Mouse (Mus musculus): ENCODE data around the gene Eif3j1.
A peak's percentile ranks its signal among the peaks of the same experiment; 100 is the strongest.
"Not testable (repeated sequence)": the region's sequence is repeated elsewhere in the genome, so short reads cannot be mapped to it uniquely, and the experiment has no call there.

The Eif3j1 gene

DNA sequence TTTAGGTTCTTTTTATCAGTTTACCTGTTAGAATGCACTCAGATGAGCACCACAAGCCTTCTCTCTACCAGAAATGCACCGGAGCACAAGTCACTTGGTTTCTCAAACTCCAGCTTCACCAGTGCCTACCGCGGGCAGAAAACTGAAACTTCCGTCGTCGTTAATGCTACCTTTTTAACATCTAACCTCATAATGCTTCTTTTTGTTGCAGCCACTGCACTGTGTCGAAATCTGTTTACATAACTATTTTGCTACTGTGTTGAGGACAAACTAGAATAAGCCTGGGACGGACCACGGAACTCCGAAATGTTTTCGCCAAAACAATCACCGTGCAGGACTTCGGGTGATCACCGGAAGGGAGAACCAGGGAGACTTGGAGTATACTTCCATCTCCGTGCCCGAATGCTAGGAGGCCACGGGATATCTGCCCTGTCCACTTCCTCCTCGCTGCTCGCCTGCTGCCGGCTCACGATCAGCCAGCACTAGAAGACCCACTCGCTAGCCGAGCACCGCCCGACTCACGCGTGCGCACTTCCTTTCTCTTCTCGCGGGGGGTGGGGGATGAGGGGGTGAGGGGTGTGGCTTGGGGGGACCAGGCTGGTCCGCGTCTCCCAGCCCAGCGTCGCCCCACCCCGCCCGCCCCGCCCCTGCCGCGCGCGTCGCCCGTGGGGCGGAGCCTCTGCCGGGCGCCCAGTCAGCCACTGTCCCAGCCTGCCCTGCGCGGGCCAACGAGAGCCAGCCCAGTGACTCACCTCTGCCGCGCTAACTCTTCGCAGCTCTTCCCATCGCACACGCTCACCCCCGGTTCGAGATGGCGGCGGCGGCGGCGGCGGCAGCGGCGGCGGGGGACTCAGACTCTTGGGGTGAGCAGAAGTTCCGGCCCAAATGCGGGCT is at the start of gene Eif3j1:
Eif3j1 (plus strand) TSS at position 685 of the 894 bp plus-strand sequence.
- DNase-seq (ENCODE audit: extremely low spot score) = peak; percentile 95

GRCm38 (mm10) chr2:121995738-121996137 is 32.6 kb upstream of the Eif3j1 start:
- no peak for DNase-seq (ENCODE audit: extremely low spot score)

DNA sequence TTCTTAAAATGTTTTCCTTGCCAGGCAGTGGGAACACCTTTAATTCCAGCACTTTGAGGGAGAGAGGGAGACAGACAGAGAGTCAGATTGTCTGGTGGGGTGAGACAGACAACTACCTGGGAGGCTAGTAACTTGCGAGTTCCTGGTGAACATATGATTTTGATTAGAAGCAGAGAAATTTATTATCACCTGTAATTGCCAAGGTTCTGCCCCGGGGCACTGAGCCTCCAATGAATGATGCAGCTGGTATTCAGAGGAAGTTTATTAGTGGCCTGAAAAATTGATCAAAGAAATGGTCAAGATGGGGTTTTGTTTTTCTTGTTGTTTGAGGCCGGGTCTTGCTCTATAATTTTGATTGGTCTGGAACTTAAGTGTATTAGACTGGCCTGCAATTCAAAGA is 19.5 kb upstream of the Eif3j1 start:
- DNase-seq (ENCODE audit: extremely low spot score) = no peak

DNA sequence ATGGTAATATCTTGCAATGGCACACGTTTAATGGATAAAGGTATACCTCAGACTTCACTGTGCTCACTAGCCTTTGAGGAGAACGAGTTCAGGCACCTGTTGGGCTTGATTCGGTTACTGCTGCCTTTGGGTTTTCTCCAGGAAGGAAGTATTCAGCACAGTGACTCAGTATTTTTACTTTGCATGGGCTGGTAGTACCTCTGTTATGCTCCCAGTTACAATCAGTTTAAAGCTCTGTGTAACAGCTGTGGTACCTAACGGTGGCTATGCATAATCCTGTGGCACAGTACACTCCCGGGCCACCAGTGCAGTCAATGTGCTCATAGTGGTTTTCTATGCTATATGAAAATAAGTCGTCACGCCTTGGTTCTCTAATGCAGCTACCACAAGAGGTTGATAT is 16.9 kb upstream of the Eif3j1 start:
- DNase-seq (ENCODE audit: extremely low spot score) = no peak

DNA sequence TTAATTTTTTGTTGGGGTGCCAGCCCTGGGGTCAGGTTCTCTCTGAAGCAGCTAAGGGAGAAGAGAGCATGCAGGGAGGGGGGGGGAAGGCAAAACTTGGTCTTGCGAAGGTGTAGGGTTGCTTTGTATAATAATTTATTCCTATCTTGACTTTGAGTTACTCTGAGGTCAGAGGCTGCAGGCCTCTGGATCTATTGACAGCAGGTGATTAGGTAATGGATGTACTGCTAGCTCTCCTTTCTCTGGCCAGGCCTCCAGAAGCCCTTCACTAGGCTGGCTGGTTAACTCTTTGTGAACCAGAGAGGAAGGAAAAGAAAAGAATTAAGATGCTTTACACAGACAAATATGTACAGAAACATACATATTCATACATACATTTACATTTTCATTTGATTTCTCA is 9.6 kb upstream of the Eif3j1 start:
- DNase-seq (ENCODE audit: extremely low spot score) = no peak

DNA sequence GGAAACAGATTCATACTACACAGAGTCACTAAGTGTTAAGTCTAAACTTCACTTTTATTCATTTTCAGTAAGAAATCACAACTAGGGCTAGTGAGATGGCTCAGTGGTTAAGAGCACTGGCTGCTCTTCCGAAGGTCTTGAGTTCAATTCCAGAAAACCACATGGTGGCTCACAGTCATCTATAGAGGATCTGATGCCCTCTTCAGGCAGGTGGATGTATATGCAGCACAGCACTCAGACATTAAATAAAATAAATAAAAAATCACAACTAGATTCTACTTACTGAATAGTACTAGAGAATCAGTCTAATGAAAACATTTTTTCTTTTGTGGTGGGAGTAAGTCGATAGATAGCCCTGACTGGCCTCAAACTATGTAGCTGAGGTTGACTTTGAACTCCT is 6.1 kb upstream of the Eif3j1 start:
- DNase-seq (ENCODE audit: extremely low spot score) = no peak

- DNase-seq (ENCODE audit: extremely low spot score) = not testable (repeated sequence)
These were observed 1.3 kb upstream of the Eif3j1 start for GRCm38 (mm10) chr2:122027091-122027490.

DNA sequence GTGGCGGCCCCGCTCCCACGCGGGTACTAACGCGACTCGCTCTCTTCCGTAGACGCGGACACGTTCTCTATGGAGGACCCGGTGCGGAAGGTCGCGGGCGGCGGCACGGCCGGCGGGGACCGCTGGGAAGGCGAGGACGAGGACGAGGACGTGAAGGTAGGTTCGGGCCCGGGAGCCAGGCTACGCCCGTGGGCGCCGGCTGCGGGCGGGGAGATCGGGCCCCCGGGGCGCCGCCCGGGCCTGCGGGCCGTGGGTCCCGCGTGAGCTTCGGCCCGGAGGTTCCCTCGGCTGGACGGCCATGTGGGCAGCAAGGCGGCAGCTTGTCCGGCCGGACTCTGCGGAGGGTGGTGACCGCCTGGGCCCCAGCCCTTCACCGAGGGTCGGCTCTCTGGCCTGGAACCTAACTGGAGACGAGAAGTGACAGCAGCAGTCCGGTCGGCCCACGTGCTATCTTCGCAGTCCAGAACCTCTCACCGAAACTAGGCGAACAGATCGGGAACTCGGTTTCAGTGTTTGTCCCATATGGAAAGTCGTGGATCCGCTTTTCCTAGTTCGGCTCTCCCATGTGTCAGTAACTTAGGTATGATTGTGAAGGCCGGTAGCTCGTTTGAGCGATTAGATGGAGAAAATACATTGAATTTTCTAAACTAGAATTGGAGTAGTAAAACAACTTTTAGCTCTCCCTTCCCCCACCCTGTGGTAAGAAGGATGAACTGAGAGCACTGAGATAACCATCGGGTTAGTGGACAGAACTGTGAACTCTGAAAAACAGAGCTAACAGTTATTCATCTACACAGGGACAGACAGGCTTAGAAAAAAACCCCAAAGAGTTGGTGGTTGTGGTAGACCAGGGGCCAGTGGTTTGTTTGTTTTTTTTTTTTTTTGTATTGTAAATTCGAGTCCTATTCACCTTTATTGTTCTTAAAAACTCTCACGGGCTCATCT is 682 bp downstream of the Eif3j1 start:
- DNase-seq (ENCODE audit: extremely low spot score) = peak; percentile 61

DNA sequence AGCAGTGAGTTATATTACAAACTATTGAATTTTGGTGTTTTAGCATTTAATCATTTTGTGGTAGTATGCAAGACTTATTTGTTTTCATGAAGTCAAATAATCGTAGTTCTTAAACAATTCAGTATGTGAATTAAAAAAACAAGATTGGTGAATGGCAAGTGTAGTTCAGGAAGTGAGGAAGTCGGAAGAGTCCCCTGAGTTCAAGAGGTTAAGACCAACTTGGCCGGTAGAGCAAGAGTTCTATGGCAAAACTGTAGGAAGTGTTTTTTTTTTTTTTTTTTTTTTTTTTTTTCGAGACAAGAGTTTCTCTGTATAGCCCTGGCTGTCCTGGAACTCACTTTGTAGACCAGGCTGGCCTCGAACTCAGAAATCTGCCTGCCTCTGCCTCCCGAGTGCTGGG is 3.6 kb downstream of the Eif3j1 start:
- no peak for DNase-seq (ENCODE audit: extremely low spot score)

GRCm38 (mm10) chr2:122036064-122036463 is 7.7 kb downstream of the Eif3j1 start:
- no peak for DNase-seq (ENCODE audit: extremely low spot score)

GRCm38 (mm10) chr2:122043926-122044325 is 15.6 kb downstream of the Eif3j1 start:
- no peak for DNase-seq (ENCODE audit: extremely low spot score)

- DNase-seq (ENCODE audit: extremely low spot score) = no peak
These were observed 31.2 kb downstream of the Eif3j1 start for GRCm38 (mm10) chr2:122059365-122060115.

GRCm38 (mm10) chr2:122065200-122065969 is 37.0 kb downstream of the Eif3j1 start:
- peak; percentile 14 for DNase-seq (ENCODE audit: extremely low spot score)

DNA sequence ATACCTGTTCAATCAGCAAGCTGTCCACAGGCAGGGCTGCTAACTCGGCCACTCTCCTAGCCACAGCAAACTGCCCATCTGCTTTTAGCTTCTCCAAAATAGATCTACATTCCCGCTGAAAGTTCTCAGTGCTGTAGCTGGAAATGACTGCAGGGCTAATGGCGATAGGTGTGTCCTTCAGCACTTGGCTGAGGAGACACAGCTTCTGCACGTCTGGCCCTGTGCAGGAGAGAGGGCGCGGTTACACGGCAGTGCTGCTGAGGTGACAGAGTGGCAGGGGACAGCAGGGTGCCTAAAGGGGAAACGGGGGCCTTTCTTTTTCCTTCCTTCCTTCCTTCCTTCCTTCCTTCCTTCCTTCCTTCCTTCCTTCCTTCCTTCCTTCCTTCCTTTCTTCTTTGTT is 37.9 kb downstream of the Eif3j1 start:
- no peak for DNase-seq (ENCODE audit: extremely low spot score)

DNA sequence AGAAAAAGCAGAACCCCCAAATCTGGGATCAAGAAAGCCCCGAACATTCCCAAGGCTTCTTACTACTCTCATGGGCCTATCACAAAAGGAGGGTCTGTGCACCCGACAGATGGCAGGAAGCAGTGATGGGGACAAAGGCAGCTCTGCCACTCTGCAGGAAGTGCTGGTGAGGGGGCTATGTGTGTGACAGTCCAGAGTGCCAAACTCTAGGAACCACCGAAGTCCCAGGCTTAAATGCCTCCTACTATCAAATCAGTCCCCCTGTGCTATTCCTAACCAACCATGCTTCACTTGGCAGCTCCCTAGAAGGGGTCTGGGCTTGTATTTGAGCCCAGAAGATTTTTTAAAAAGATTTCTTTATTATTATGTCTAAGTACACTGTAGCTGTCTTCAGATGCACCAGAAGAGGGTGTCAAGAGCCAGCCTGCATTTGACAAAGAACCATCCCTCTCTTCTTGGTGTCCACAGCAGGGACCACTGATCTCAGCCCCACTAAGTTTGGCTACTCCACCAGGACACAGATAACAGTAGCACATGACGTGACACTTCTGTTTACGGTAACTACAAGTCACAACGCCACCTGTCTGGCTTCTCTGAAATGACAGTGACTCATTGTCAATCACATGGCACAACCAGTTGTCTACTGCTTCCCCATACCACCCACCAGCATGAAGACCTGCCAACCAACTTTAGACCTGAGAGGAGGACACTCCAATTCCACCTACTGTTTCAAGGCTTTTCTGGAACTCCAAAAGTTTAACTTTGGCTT is 41.0 kb downstream of the Eif3j1 start:
- no peak for DNase-seq (ENCODE audit: extremely low spot score)

- peak; percentile 42 for DNase-seq (ENCODE audit: extremely low spot score)
These were observed 41.6 kb downstream of the Eif3j1 start for GRCm38 (mm10) chr2:122069922-122070321.

DNA sequence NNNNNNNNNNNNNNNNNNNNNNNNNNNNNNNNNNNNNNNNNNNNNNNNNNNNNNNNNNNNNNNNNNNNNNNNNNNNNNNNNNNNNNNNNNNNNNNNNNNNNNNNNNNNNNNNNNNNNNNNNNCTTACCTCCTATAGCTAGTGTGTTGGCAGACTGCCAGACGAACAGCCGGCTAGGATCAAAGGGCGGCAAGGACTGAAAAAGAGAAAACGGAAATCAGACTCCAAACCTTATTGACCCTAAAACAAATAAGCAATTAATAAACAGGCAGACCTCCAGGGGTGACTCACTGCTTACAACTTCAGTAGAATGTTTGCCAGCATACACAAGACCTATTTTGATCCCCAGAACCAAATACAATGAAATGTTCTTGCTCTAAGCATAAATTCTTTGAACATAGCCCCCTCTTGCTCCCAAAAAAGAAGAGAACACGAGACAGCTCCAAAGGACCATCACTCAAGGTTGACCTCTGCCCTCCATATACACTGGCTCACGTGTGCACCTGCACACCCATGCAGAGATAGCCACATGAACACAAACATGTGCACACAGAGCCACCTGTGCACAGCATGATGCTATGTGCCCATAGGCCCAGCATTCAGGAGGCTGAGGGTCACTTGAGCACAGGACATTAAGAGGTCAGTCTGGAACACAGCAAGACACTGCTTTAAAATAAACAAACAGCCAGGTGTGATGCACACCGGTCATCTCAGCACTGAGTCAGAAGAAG is 53.5 kb downstream of the Eif3j1 start:
- DNase-seq (ENCODE audit: extremely low spot score) = no peak

DNA sequence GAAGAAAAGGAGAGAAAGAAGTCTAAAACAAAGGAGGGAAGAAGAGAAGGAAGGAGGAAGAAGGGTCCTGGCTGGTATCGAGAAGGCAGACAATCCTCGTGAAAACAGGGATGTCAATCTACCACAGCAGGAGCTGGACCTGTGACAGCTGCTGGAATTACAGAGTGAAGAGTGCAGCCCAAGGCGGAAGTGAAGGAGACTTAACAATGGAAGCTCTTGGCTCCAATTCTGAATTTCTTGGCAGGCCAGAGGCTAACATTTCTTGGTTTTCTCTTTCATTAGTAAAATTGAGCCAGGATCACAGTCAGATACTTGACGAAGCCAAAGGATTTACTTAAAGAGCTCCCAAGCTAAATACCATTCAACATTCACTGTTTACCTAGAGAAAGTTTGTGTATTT is 58.1 kb downstream of the Eif3j1 start:
- DNase-seq (ENCODE audit: extremely low spot score) = no peak

DNA sequence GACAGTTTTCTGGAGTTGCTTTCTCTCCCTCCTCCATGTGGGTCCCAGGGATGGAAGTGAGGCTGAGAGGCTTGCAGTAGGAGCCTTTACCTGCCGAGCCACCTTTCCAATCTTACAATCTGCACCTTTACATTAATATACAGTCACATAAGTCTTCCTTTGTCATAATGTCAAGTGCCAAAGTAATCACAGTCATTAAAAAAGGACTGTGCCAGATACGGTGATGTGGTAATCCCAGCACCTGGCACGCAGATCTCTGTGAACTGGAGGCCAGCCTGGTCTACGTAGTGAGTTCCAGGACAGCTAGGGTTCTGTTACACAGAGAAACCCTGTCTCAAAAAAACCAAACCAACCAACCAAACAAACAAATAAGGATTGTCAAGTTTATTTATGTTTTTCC is 65.5 kb downstream of the Eif3j1 start:
- no peak for DNase-seq (ENCODE audit: extremely low spot score)

DNA sequence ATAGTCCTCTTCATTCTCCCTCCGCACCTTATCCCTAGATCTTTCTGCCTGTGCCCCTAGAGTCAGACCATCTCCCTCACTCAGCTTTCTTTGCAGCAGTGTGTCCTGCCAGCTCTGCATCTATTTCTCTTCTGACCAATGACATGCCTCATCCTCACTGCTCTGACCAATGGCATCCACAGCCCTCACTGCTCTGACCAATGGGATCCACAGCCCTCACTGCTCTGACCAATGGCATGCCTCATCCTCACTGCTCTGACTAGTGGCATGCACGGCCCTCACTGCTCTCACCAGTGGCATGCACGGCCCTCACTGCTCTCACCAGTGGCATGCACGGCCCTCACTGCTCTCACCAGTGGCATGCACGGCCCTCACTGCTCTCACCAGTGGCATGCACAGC is 69.3 kb downstream of the Eif3j1 start:
- DNase-seq (ENCODE audit: extremely low spot score) = not testable (repeated sequence)

Data from embryo, embryonic 9.5 days (tissue).